Mouse (Mus musculus) heart, embryonic 14.5 days (tissue): ENCODE measurements around the gene Ublcp1. TPM values are rescaled to one million over a fixed set of nuclear protein-coding genes. Genes with fewer than 3 reads are reported as not detected.

ENCODE experiments used
- ATAC-seq: fragments of 200-750 bp; cut with Nextera tagmentation; 2 replicates; pipeline ENCODE4 v1.8.0; 2017; ENCODE audit warnings: low read depth, moderate TSS enrichment; ENCODE audit not compliant: insufficient number of reproducible peaks, insufficient read depth, low FRiP score
- H3K27ac ChIP-seq, 2 experiments: fragments of 200-500 bp in 1 of 2; fragments of 300-500 bp in 1 of 2; sonication (generic) in 1 of 2; replicated peaks in 1 of 2; 2 replicates each; pipeline ENCODE4 v1.5.1; 2012 to 2014; ENCODE audit warnings: low read depth in 2 of 2, low read length in 2 of 2, control low read depth in 1 of 2, mild to moderate bottlenecking in 1 of 2, mixed read lengths in 1 of 2; ENCODE audit not compliant: control insufficient read depth in 1 of 2, insufficient read depth in 1 of 2
- H3K27me3 ChIP-seq: fragments of 300-500 bp; sonication (generic); 2 replicates; pipeline ENCODE4 v1.6.1; 2014; ENCODE audit warnings: mild to moderate bottlenecking, low read length, control low read depth; ENCODE audit not compliant: control insufficient read depth, insufficient read depth
- H3K36me3 ChIP-seq: fragments of 300-500 bp; sonication (generic); 2 replicates; pipeline ENCODE4 v1.6.1; 2014; ENCODE audit warnings: mild to moderate bottlenecking, control low read depth, low read length, mixed read lengths; ENCODE audit not compliant: control insufficient read depth, insufficient read depth
- H3K4me1 ChIP-seq, 2 experiments: fragments of 200-500 bp in 1 of 2; fragments of 300-500 bp in 1 of 2; sonication (generic) in 1 of 2; 2 replicates each; pipeline ENCODE4 v1.6.1; 2012 to 2014; ENCODE audit warnings: low read length in 2 of 2, control low read depth in 1 of 2, mixed read lengths in 1 of 2; ENCODE audit not compliant: control insufficient read depth in 2 of 2, insufficient read depth in 2 of 2
- H3K4me2 ChIP-seq: fragments of 300-500 bp; sonication (generic); 2 replicates; pipeline ENCODE4 v1.6.1; 2014; ENCODE audit warnings: mild to moderate bottlenecking, low read length
- H3K4me3 ChIP-seq, 2 experiments: fragments of 200-500 bp in 1 of 2; fragments of 300-500 bp in 1 of 2; sonication (generic) in 1 of 2; 2 replicates each; pipeline ENCODE4 v1.5.1; 2012 to 2014; ENCODE audit warnings: low read length in 2 of 2, mild to moderate bottlenecking in 2 of 2, control low read depth in 1 of 2, low read depth in 1 of 2, moderate library complexity in 1 of 2; ENCODE audit not compliant: control insufficient read depth in 1 of 2, insufficient read depth in 1 of 2
- H3K9ac ChIP-seq: fragments of 300-500 bp; sonication (generic); 2 replicates; pipeline ENCODE4 v1.6.1; 2014; ENCODE audit warnings: mild to moderate bottlenecking, low read length
- H3K9me3 ChIP-seq: fragments of 300-500 bp; sonication (generic); 2 replicates; pipeline ENCODE4 v1.6.1; 2016; ENCODE audit warnings: low read length, control low read depth; ENCODE audit not compliant: control insufficient read depth
- WGBS: fragments of 180-500 bp; shearing (Covaris S2); extraction: QIAGEN DNeasy Blood & Tissue Kit; methylation state at CpG from one replicate; pipeline ENCODE4 v1.1.7; 2014; 5-methylcytosine and 5-hydroxymethylcytosine counted together
- polyA plus RNA-seq: library from polyadenylated mRNA; unstranded; fragments of >200 nt; fragmentation: Nextera tagmentation; extraction: Ambion mirVana; gene quantifications from 2 replicates; pipeline ENCODE4 v1.2.1, GENCODE M21; 2014

The Ublcp1 gene
- polyA plus RNA-seq, 1 experiment from 2014 or later, result 40.7 TPM

- no peak overlapping the region for H3K9ac ChIP-seq
- ATAC-seq, result no peak
- no peak overlapping the region for H3K4me3 ChIP-seq
- no peaks in the 10 kb centered on the region for H3K9me3 ChIP-seq
- 49% methylated on average over 5 of the region's 5 CpGs for WGBS
- H3K27me3 ChIP-seq, result no peaks in the 10 kb centered on the region
- no peak overlapping the region for H3K27ac ChIP-seq
- peaks cover 3 to 6% of the 10 kb centered on the region in 2 experiments; a peak in 3 of 4 replicates for H3K4me1 ChIP-seq
- H3K4me2 ChIP-seq, result no peak overlapping the region
- no peaks in the 10 kb centered on the region for H3K36me3 ChIP-seq
Observed at GRCm38 (mm10) chr11:44502931-44503330, 32.6 kb upstream of the Ublcp1 start.

- ATAC-seq, result no peak
- Histone ChIP-seq H3K4me3 (no peak overlapping the region), H3K9me3 (no peaks in the 10 kb centered on the region), H3K36me3 (no peaks in the 10 kb centered on the region), H3K9ac (no peak overlapping the region), H3K27ac (no peak overlapping the region), H3K27me3 (no peaks in the 10 kb centered on the region), H3K4me2 (no peak overlapping the region), H3K4me1 (peaks cover 3 to 6% of the 10 kb centered on the region in 2 experiments; a peak in 3 of 4 replicates)
- 85% methylated on average over 2 of the region's 2 CpGs for WGBS
Observed at GRCm38 (mm10) chr11:44501477-44501876, 31.2 kb upstream of the Ublcp1 start.

GRCm38 (mm10) chr11:44500966-44501365 is 30.7 kb upstream of the Ublcp1 start:
- Histone ChIP-seq H3K9ac (no peak overlapping the region), H3K27me3 (no peaks in the 10 kb centered on the region), H3K9me3 (no peaks in the 10 kb centered on the region), H3K36me3 (no peaks in the 10 kb centered on the region), H3K4me1 (peaks cover 3 to 6% of the 10 kb centered on the region in 2 experiments; a peak in 3 of 4 replicates), H3K27ac (no peak overlapping the region), H3K4me3 (no peak overlapping the region), H3K4me2 (no peak overlapping the region)
- no peak for ATAC-seq
- WGBS, result 64% methylated on average over 7 of the region's 7 CpGs

- peaks cover 3 to 6% of the 10 kb centered on the region in 2 experiments; a peak in 3 of 4 replicates for H3K4me1 ChIP-seq
- no peak overlapping the region for H3K27ac ChIP-seq
- no peak for ATAC-seq
- no peaks in the 10 kb centered on the region for H3K9me3 ChIP-seq
- H3K36me3 ChIP-seq, result no peaks in the 10 kb centered on the region
- H3K27me3 ChIP-seq, result no peaks in the 10 kb centered on the region
- 42% methylated on average over 13 of the region's 13 CpGs for WGBS
- H3K9ac ChIP-seq, result no peak overlapping the region
- no peak overlapping the region for H3K4me3 ChIP-seq
- H3K4me2 ChIP-seq, result 0 out of 2 replicates have a peak overlapping the region, but pooled peaks have one; percentile 0
Observed at GRCm38 (mm10) chr11:44498412-44499272, 28.3 kb upstream of the Ublcp1 start.

- Histone ChIP-seq H3K4me3 (no peak overlapping the region), H3K9ac (no peak overlapping the region), H3K27me3 (no peaks in the 10 kb centered on the region), H3K27ac (peak overlapping the region in 1 of 2 experiments; percentile 14; a peak in 1 of 4 replicates), H3K4me2 (no peak overlapping the region), H3K4me1 (peaks cover 3 to 6% of the 10 kb centered on the region in 2 experiments; a peak in 3 of 4 replicates), H3K9me3 (no peaks in the 10 kb centered on the region), H3K36me3 (no peaks in the 10 kb centered on the region)
- no peak for ATAC-seq
- 56% methylated on average over 3 of the region's 3 CpGs for WGBS
Observed at GRCm38 (mm10) chr11:44496217-44496616, 25.9 kb upstream of the Ublcp1 start.

- 79% methylated on average over 5 of the region's 5 CpGs for WGBS
- H3K9me3 ChIP-seq, result no peaks in the 10 kb centered on the region
- H3K27ac ChIP-seq, result no peak overlapping the region
- no peaks in the 10 kb centered on the region for H3K36me3 ChIP-seq
- H3K27me3 ChIP-seq, result no peaks in the 10 kb centered on the region
- H3K4me2 ChIP-seq, result no peak overlapping the region
- no peak overlapping the region for H3K9ac ChIP-seq
- H3K4me3 ChIP-seq, result no peak overlapping the region
- H3K4me1 ChIP-seq, result peaks cover 3 to 6% of the 10 kb centered on the region in 2 experiments; a peak in 3 of 4 replicates
- ATAC-seq, result no peak
Observed at GRCm38 (mm10) chr11:44494643-44495323, 24.5 kb upstream of the Ublcp1 start.

GRCm38 (mm10) chr11:44489117-44489516 is 18.8 kb upstream of the Ublcp1 start:
- Histone ChIP-seq H3K27me3 (no peaks in the 10 kb centered on the region), H3K36me3 (no peaks in the 10 kb centered on the region), H3K4me1 (no peaks in the 10 kb centered on the region), H3K4me3 (no peak overlapping the region), H3K9ac (no peak overlapping the region), H3K4me2 (no peak overlapping the region), H3K27ac (no peak overlapping the region), H3K9me3 (no peaks in the 10 kb centered on the region)
- WGBS, result 91% methylated on average over 1 of the region's 1 CpGs
- ATAC-seq, result no peak
